Comparison of ENCODE assay signal across 25 mouse cellular contexts in the genomic region with DNA sequence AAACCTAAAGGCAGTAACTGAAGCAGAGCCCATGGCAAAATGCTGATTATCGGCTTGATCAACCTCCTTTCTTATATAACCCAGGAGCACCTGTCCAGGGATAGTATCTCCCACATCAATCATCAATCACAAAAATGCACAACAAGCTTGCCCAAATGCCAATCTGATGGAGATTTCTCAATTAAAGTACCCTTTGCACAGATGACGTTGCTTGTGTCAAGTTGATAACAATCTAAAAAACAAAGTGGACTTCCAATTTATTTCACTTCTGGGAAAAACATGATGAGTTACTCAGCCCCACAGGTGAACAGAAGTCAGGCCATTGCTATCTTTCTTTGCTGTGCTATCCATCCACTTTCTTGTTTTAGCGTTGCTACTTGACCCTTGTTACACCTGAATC.
"Had no signal": no experiment of that assay in that cellular context is flagged by ENCODE, and none has a peak within 500 bp of the region (broad histone marks: within the 10 kb centered on the region; RNA-seq: fewer than 3 reads in every experiment).

No protein-coding gene starts in this region.

- H3K27ac ChIP-seq: embryonic facial prominence, embryonic 10.5 days; embryonic facial prominence, embryonic 12.5 days; embryonic facial prominence, embryonic 13.5 days; embryonic facial prominence, embryonic 15.5 days; forebrain, embryonic 10.5 days; forebrain, embryonic 12.5 days; forebrain, embryonic 13.5 days; forebrain, embryonic 15.5 days; gastrocnemius, adult 2 months; heart, adult 2 months had no signal

- H3K9ac ChIP-seq: embryonic facial prominence, embryonic 12.5 days; embryonic facial prominence, embryonic 13.5 days; embryonic facial prominence, embryonic 15.5 days; forebrain, embryonic 12.5 days; forebrain, embryonic 13.5 days; forebrain, embryonic 15.5 days; forebrain, postnatal 0 days had no signal

- H3K4me3 ChIP-seq: embryonic facial prominence, embryonic 10.5 days; embryonic facial prominence, embryonic 12.5 days; embryonic facial prominence, embryonic 13.5 days; embryonic facial prominence, embryonic 15.5 days; erythroblast, embryonic 14.5 days; forebrain, embryonic 10.5 days; forebrain, embryonic 12.5 days; forebrain, embryonic 13.5 days; forebrain, embryonic 15.5 days; gastrocnemius, adult 2 months; heart, adult 2 months had no signal

- DNase-seq: cerebellum, adult 8-10 months; cerebellum, adult 9-10 months; cerebellum, adult 9-11 months; cerebellum, postnatal 10 days; cerebellum, postnatal 14 days; cerebellum, postnatal 25 days; cerebellum, postnatal 36 days; embryo, embryonic 11 days; forebrain, postnatal 0 days; gastrocnemius, adult 2 months; gastrocnemius, postnatal 10 days; gastrocnemius, postnatal 14 days; gastrocnemius, postnatal 25 days; gastrocnemius, postnatal 36 days; heart, adult 18-20 months; heart, adult 2 months had no signal

- H3K27me3 ChIP-seq: embryonic facial prominence, embryonic 12.5 days; embryonic facial prominence, embryonic 13.5 days; embryonic facial prominence, embryonic 15.5 days; forebrain, embryonic 12.5 days; forebrain, embryonic 13.5 days; forebrain, embryonic 15.5 days had no signal

- H3K4me1 ChIP-seq: embryonic facial prominence, embryonic 15.5 days; forebrain, embryonic 12.5 days; forebrain, embryonic 13.5 days; forebrain, embryonic 15.5 days had no signal

- H3K36me3 ChIP-seq: embryonic facial prominence, embryonic 10.5 days; embryonic facial prominence, embryonic 12.5 days; embryonic facial prominence, embryonic 13.5 days; embryonic facial prominence, embryonic 15.5 days; forebrain, embryonic 10.5 days; forebrain, embryonic 12.5 days; forebrain, embryonic 15.5 days had no signal
